Mouse (Mus musculus): ENCODE measurements around the gene Dclk2.

Gene Dclk2

GRCm38 (mm10) chr3:86920343-86921083 is at the start of gene Dclk2:
Gene Dclk2 (minus strand): TSS chr3:86920852.
- DNase-seq (ENCODE audit: low read depth, low spot score): peak; percentile 93

GRCm38 (mm10) chr3:86962665-86963435 is 42.2 kb upstream of the Dclk2 start:
- no peak for DNase-seq (ENCODE audit: low read depth, low spot score)

GRCm38 (mm10) chr3:86961395-86961669 is 40.7 kb upstream of the Dclk2 start:
- DNase-seq (ENCODE audit: low read depth, low spot score): no peak

GRCm38 (mm10) chr3:86960656-86961394 is 40.2 kb upstream of the Dclk2 start:
- no peak for DNase-seq (ENCODE audit: low read depth, low spot score)

- DNase-seq (ENCODE audit: low read depth, low spot score): no peak
These were observed 38.4 kb upstream of the Dclk2 start for GRCm38 (mm10) chr3:86959088-86959487.

GRCm38 (mm10) chr3:86955376-86955775 is 34.7 kb upstream of the Dclk2 start:
- DNase-seq (ENCODE audit: low read depth, low spot score): peak; percentile 49

GRCm38 (mm10) chr3:86954521-86954920 is 33.9 kb upstream of the Dclk2 start:
- no peak for DNase-seq (ENCODE audit: low read depth, low spot score)

- DNase-seq (ENCODE audit: low read depth, low spot score): peak; percentile 50
These were observed 33.2 kb upstream of the Dclk2 start for GRCm38 (mm10) chr3:86953819-86954218.

GRCm38 (mm10) chr3:86950652-86951051 is 30.0 kb upstream of the Dclk2 start:
- DNase-seq (ENCODE audit: low read depth, low spot score): peak; percentile 92

GRCm38 (mm10) chr3:86936254-86936836 is 15.7 kb upstream of the Dclk2 start:
- peak; percentile 53 for DNase-seq (ENCODE audit: low read depth, low spot score)

GRCm38 (mm10) chr3:86933446-86933845 is 12.8 kb upstream of the Dclk2 start:
- DNase-seq (ENCODE audit: low read depth, low spot score): no peak

- peak; percentile 73 for DNase-seq (ENCODE audit: low read depth, low spot score)
These were observed 3.0 kb upstream of the Dclk2 start for GRCm38 (mm10) chr3:86923686-86924085.

GRCm38 (mm10) chr3:86921181-86921975 is 726 bp upstream of the Dclk2 start:
- DNase-seq (ENCODE audit: low read depth, low spot score): no peak

GRCm38 (mm10) chr3:86919641-86920342 is 860 bp downstream of the Dclk2 start:
- DNase-seq (ENCODE audit: low read depth, low spot score): peak; percentile 78

- no peak for DNase-seq (ENCODE audit: low read depth, low spot score)
These were observed 3.6 kb downstream of the Dclk2 start for GRCm38 (mm10) chr3:86917048-86917447.

GRCm38 (mm10) chr3:86916626-86917025 is 4.0 kb downstream of the Dclk2 start:
- peak; percentile 68 for DNase-seq (ENCODE audit: low read depth, low spot score)

GRCm38 (mm10) chr3:86915291-86915690 is 5.4 kb downstream of the Dclk2 start:
- peak; percentile 82 for DNase-seq (ENCODE audit: low read depth, low spot score)

- DNase-seq (ENCODE audit: low read depth, low spot score): peak; percentile 48
These were observed 6.3 kb downstream of the Dclk2 start for GRCm38 (mm10) chr3:86914316-86914715.

GRCm38 (mm10) chr3:86898366-86898765 is 22.3 kb downstream of the Dclk2 start:
- DNase-seq (ENCODE audit: low read depth, low spot score): no peak

GRCm38 (mm10) chr3:86897551-86897950 is 23.1 kb downstream of the Dclk2 start:
- no peak for DNase-seq (ENCODE audit: low read depth, low spot score)

- no peak for DNase-seq (ENCODE audit: low read depth, low spot score)
These were observed 23.6 kb downstream of the Dclk2 start for GRCm38 (mm10) chr3:86897066-86897465.
